In genomic region chr11:102258521-102258920, GRCm38 (mm10) we compare ENCODE assay signal across 12 mouse cellular contexts. TPM values are rescaled to one million over a fixed set of nuclear protein-coding genes. Genes with fewer than 3 reads are reported as not detected.
DNase-seq lines count a peak whose midpoint lies in the region; ATAC-seq and TF ChIP-seq lines count a peak whose summit lies in the region.
"Had no signal": no experiment of that assay in that cellular context is flagged by ENCODE, and none has a peak within 500 bp of the region (broad histone marks: within the 10 kb centered on the region; RNA-seq: fewer than 3 reads in every experiment).

No protein-coding gene starts in this region.

- H3K4me1 ChIP-seq in CH12.LX (ENCODE audit: control insufficient read depth in 1 of 2, insufficient read depth in 2 of 2) = no peaks in the 10 kb centered on the region
- H3K4me1 ChIP-seq in ES-E14 (ENCODE audit: control insufficient read depth in 2 of 2, insufficient read depth in 2 of 2, low read length in 2 of 2, poor library complexity in 1 of 2) = peaks cover 0 to 20% of the 10 kb centered on the region in 2 experiments; a peak in 2 of 4 replicates
- H3K4me1 ChIP-seq: hindbrain, embryonic 15.5 days had no signal

- no peak; the same call in none of the 2 replicates for TF ChIP-seq RAD21 in CH12.LX (IDR thresholded peaks at IDR 0.05; ENCODE audit: low read depth, low read length)

- H3K4me2 ChIP-seq in CH12.LX (ENCODE audit: insufficient read depth, low read depth, poor library complexity, severe bottlenecking) = no peak overlapping the region
- H3K4me2 ChIP-seq: hindbrain, embryonic 15.5 days; liver, embryonic 13.5 days had no signal

- in situ Hi-C loops in CH12.LX (cut with MboI; ENCODE audit: low pct_ligation_motif_present, low pct_unique_long_range_greater_than_20kb, low sequenced_read_pairs) = no loop called here
- in situ Hi-C loops in ES-E14 (cut with MboI; ENCODE audit: low sequenced_read_pairs in 2 of 2, unreplicated experiment in 2 of 2) = no loop called here

- peak; percentile 65 for ATAC-seq in megakaryocyte progenitor cell, adult 5-6 weeks (replicated peaks; ENCODE audit: poor library complexity)
- ATAC-seq: forebrain, embryonic 14.5 days had no signal

- H3K9me3 ChIP-seq in CH12.LX (replicated peaks; ENCODE audit: low read length) (no peaks in the 10 kb centered on the region), ES-E14 (ENCODE audit: control insufficient read depth, insufficient read depth, low read depth, low read length) (no peaks in the 10 kb centered on the region)
- H3K9me3 ChIP-seq: hindbrain, embryonic 15.5 days; liver, embryonic 13.5 days had no signal

- intact Hi-C loops in left cerebral cortex, adult 2 months (cut with DNase I) = no loop called here
- intact Hi-C loops in left cerebral cortex, postnatal 10 days (cut with DNase I) = no loop called here

- TF ChIP-seq EP300 in CH12.LX (IDR thresholded peaks at IDR 0.05; ENCODE audit: low read length) = no peak

- peaks cover 62 to 95% of the 10 kb centered on the region in 2 experiments for H3K36me3 ChIP-seq in CH12.LX (replicated peaks in 1 of 2; ENCODE audit: control insufficient read depth in 1 of 2, insufficient read depth in 1 of 2, low read length in 1 of 2)
- H3K36me3 ChIP-seq in ES-E14 (ENCODE audit: control insufficient read depth, insufficient read depth, low read length, poor library complexity, severe bottlenecking) = peaks cover 63% of the 10 kb centered on the region
- H3K36me3 ChIP-seq: hindbrain, embryonic 15.5 days had no signal

- H3K27ac ChIP-seq in left cerebral cortex, adult 2 months = no peak overlapping the region
- H3K27ac ChIP-seq in CH12.LX (ENCODE audit: insufficient read depth, low read depth) (no peak overlapping the region), ES-E14 (ENCODE audit: insufficient read depth, low read depth, low read length, poor library complexity, severe bottlenecking) (no peak overlapping the region)
- H3K27ac ChIP-seq: hindbrain, embryonic 15.5 days; liver, embryonic 13.5 days had no signal

- dilution Hi-C loops in CH12.LX (cut with MboI; ENCODE audit: extremely low pct_ligation_motif_present, extremely low pct_unique_long_range_greater_than_20kb, low sequenced_read_pairs) = no loop called here

- no peak for DNase-seq in left cerebral cortex, adult 2 months (ENCODE audit: extremely low spot score in 1 of 2, low spot score in 2 of 2)
- DNase-seq in left cerebral cortex, postnatal 10 days (ENCODE audit: extremely low spot score in 1 of 2, low spot score in 2 of 2) = no peak
- DNase-seq in CH12.LX (ENCODE audit: extremely low read depth) (peak; percentile 34), ES-E14 (ENCODE audit: low read depth, low spot score) (no peak)
- DNase-seq in urinary bladder, postnatal 14 days (ENCODE audit: low spot score) = no peak
- DNase-seq in kidney, postnatal 4 days = no peak
- DNase-seq: cerebellum, adult 9-11 months; kidney, postnatal 14 days; liver, embryonic 13.5 days had no signal

- TF ChIP-seq POLR2A in CH12.LX (IDR thresholded peaks at IDR 0.05; ENCODE audit: low read depth, low read length) = no peak

- H3K79me2 ChIP-seq in CH12.LX (replicated peaks; ENCODE audit: control insufficient read depth, extremely low read depth, insufficient read depth, poor library complexity, severe bottlenecking) = no peaks in the 10 kb centered on the region

- no peak overlapping the region for H3K9ac ChIP-seq in CH12.LX (ENCODE audit: insufficient read depth, low read depth)
- H3K9ac ChIP-seq in ES-E14 (ENCODE audit: insufficient read depth, low read depth, low read length, poor library complexity, severe bottlenecking) = no peak overlapping the region
- H3K9ac ChIP-seq: hindbrain, embryonic 15.5 days; liver, embryonic 13.5 days had no signal

- TF ChIP-seq CTCF in left cerebral cortex, adult 2 months (IDR thresholded peaks at IDR 0.05) = peak; percentile 11; the same call in 1 of the 2 replicates
- peak in 1 of 2 experiments; percentile 47; a peak in 3 of 4 replicates for TF ChIP-seq CTCF in CH12.LX (conservative IDR thresholded peaks at IDR 0.05 in 1 of 2, IDR thresholded peaks at IDR 0.05 in 1 of 2; ENCODE audit: low read depth in 2 of 2, low read length in 2 of 2)

- H3K27me3 ChIP-seq in CH12.LX (replicated peaks) = no peaks in the 10 kb centered on the region
- H3K27me3 ChIP-seq: hindbrain, embryonic 15.5 days; liver, embryonic 13.5 days had no signal

- no peak overlapping the region for H3K4me3 ChIP-seq in left cerebral cortex, adult 2 months
- H3K4me3 ChIP-seq in CH12.LX (replicated peaks in 1 of 3; ENCODE audit: low read depth in 2 of 3, low read length in 2 of 3, poor library complexity in 1 of 3) (no peak overlapping the region), ES-E14 (ENCODE audit: insufficient read depth in 1 of 2, low read depth in 1 of 2, low read length in 2 of 2, poor library complexity in 1 of 2, severe bottlenecking in 1 of 2) (no peak overlapping the region)
- H3K4me3 ChIP-seq: hindbrain, embryonic 15.5 days; liver, embryonic 13.5 days had no signal

TF ChIP-seq in CH12.LX, 34 proteins besides CTCF, POLR2A, EP300 and RAD21 (continues in another document):
- TF ChIP-seq SMC3 (IDR thresholded peaks at IDR 0.05; ENCODE audit: low read depth, low read length) (no peak), TCF12 (IDR thresholded peaks at IDR 0.05; ENCODE audit: low read depth, low read length) (no peak), ZMIZ1 (IDR thresholded peaks at IDR 0.05; ENCODE audit: low read depth, low read length) (no peak), NRF1 (IDR thresholded peaks at IDR 0.05; ENCODE audit: low read depth, low read length) (no peak), CHD2 (IDR thresholded peaks at IDR 0.05; ENCODE audit: low read length) (no peak), MEF2A (IDR thresholded peaks at IDR 0.05; ENCODE audit: borderline replicate concordance, low read depth, low read length) (no peak), MAFK (IDR thresholded peaks at IDR 0.05; ENCODE audit: insufficient replicate concordance, low read length) (no peak), BHLHE40 (IDR thresholded peaks at IDR 0.05; ENCODE audit: low read depth, low read length) (no peak), USF2 (conservative IDR thresholded peaks at IDR 0.05; ENCODE audit: low read depth, low read length) (no peak), ZC3H11A (IDR thresholded peaks at IDR 0.05; ENCODE audit: low read depth, low read length) (no peak)

TF ChIP-seq in ES-E14, 5 proteins besides CTCF, POLR2A, EP300 and RAD21:
- TF ChIP-seq MAFK (IDR thresholded peaks at IDR 0.05; ENCODE audit: insufficient read depth, low read depth, low read length) (peak; percentile 48; the same call in 1 of the 2 replicates), CHD2 (IDR thresholded peaks at IDR 0.05; ENCODE audit: low read depth, low read length) (no peak), ZNF384 (IDR thresholded peaks at IDR 0.05; ENCODE audit: low read depth, low read length) (no peak), ZC3H11A (IDR thresholded peaks at IDR 0.05; ENCODE audit: borderline replicate concordance, low read depth, low read length) (no peak)

RNA-seq across cellular contexts. Expression of gene BC030867, which starts 9.8 kb away (rescaled TPM):
- total RNA-seq in left cerebral cortex, adult 2 months (2021) = 1 to 10 TPM; 1.0 to 2.0 TPM
- total RNA-seq in left cerebral cortex, postnatal 10 days (2021) = under 1 TPM; 0.83 to 0.99 TPM
- total RNA-seq in CH12.LX (2012; rRNA removed) (25.6 and 26.2 TPM in 2 replicates), CH12.LX (2014; rRNA removed) (9.7 and 11.4 TPM in 2 replicates), ES-E14 (2012; rRNA removed) (17.3 and 17.8 TPM in 2 replicates)
- 34.0 and 35.2 TPM in 2 replicates for polyA plus RNA-seq in CH12.LX (2012; ENCODE audit: insufficient read length, low read depth)
- 20.7 and 21.1 TPM in 2 replicates for total RNA-seq in megakaryocyte progenitor cell, adult 5-6 weeks (2015)
- 5.9 and 6.7 TPM in 2 replicates for total RNA-seq in megakaryocyte progenitor cell, adult 5-6 weeks (2017)

RNA-seq across cellular contexts. Expression of gene Asb16, which starts 10.0 kb away (rescaled TPM):
- 1 to 10 TPM; 1.2 to 1.4 TPM for total RNA-seq in left cerebral cortex, adult 2 months (2021)
- total RNA-seq in left cerebral cortex, postnatal 10 days (2021) = under 1 TPM; 0.49 to 0.71 TPM
- total RNA-seq in CH12.LX (2012; rRNA removed) (0.04 TPM in 1 of 2 replicates, not detected in the other), CH12.LX (2014; rRNA removed) (not detected in 2 replicates), ES-E14 (2012; rRNA removed) (0.98 and 1.0 TPM in 2 replicates)
- not detected in 2 replicates for polyA plus RNA-seq in CH12.LX (2012; ENCODE audit: insufficient read length, low read depth)
- total RNA-seq in megakaryocyte progenitor cell, adult 5-6 weeks (2015) = 1.5 and 2.0 TPM in 2 replicates
- 0.54 and 0.58 TPM in 2 replicates for total RNA-seq in megakaryocyte progenitor cell, adult 5-6 weeks (2017)
- polyA plus RNA-seq: forebrain, embryonic 14.5 days had no signal

RNA-seq across cellular contexts. Expression of gene Tmub2, which starts 26.2 kb away (rescaled TPM):
- 10 to 100 TPM; 66.6 to 74.4 TPM for total RNA-seq in left cerebral cortex, adult 2 months (2021)
- total RNA-seq in left cerebral cortex, postnatal 10 days (2021) = 10 to 100 TPM; 61.2 to 64.4 TPM
- total RNA-seq in CH12.LX (2012; rRNA removed) (27.8 and 31.0 TPM in 2 replicates), CH12.LX (2014; rRNA removed) (24.8 and 27.0 TPM in 2 replicates), ES-E14 (2012; rRNA removed) (33.0 and 37.2 TPM in 2 replicates)
- 32.4 and 32.9 TPM in 2 replicates for polyA plus RNA-seq in CH12.LX (2012; ENCODE audit: insufficient read length, low read depth)
- total RNA-seq in megakaryocyte progenitor cell, adult 5-6 weeks (2015) = 15.3 and 16.3 TPM in 2 replicates
- 21.4 and 24.8 TPM in 2 replicates for total RNA-seq in megakaryocyte progenitor cell, adult 5-6 weeks (2017)

RNA-seq across cellular contexts. Expression of gene Hdac5, which starts 28.6 kb away (rescaled TPM):
- 100 to 1,000 TPM; 286 to 315 TPM for total RNA-seq in left cerebral cortex, adult 2 months (2021)
- total RNA-seq in left cerebral cortex, postnatal 10 days (2021) = 100 to 1,000 TPM; 190 TPM
- total RNA-seq in CH12.LX (2012; rRNA removed) (49.6 and 49.9 TPM in 2 replicates), CH12.LX (2014; rRNA removed) (23.3 and 24.9 TPM in 2 replicates), ES-E14 (2012; rRNA removed) (33.3 and 57.9 TPM in 2 replicates)
- polyA plus RNA-seq in CH12.LX (2012; ENCODE audit: insufficient read length, low read depth) = 46.4 and 53.9 TPM in 2 replicates
- 18.6 and 20.6 TPM in 2 replicates for total RNA-seq in megakaryocyte progenitor cell, adult 5-6 weeks (2015)
- 18.7 and 22.1 TPM in 2 replicates for total RNA-seq in megakaryocyte progenitor cell, adult 5-6 weeks (2017)

RNA-seq across cellular contexts. Expression of gene Atxn7l3, which starts 37.9 kb away (rescaled TPM):
- total RNA-seq in left cerebral cortex, adult 2 months (2021) = 100 to 1,000 TPM; 236 to 242 TPM
- total RNA-seq in left cerebral cortex, postnatal 10 days (2021) = 100 to 1,000 TPM; 187 TPM
- 46.6 and 51.3 TPM in 2 replicates for total RNA-seq in CH12.LX (2012; rRNA removed)
- total RNA-seq in CH12.LX (2014; rRNA removed) = 38.3 and 40.7 TPM in 2 replicates
- polyA plus RNA-seq in CH12.LX (2012; ENCODE audit: insufficient read length, low read depth) = 52.0 and 59.0 TPM in 2 replicates
- total RNA-seq in ES-E14 (2012; rRNA removed) = 55.4 and 60.4 TPM in 2 replicates
- 19.0 and 19.1 TPM in 2 replicates for total RNA-seq in megakaryocyte progenitor cell, adult 5-6 weeks (2015)
- total RNA-seq in megakaryocyte progenitor cell, adult 5-6 weeks (2017) = 19.5 and 25.6 TPM in 2 replicates
